Mouse (Mus musculus): ENCODE results near the gene Abl2.

The Abl2 gene

DNA sequence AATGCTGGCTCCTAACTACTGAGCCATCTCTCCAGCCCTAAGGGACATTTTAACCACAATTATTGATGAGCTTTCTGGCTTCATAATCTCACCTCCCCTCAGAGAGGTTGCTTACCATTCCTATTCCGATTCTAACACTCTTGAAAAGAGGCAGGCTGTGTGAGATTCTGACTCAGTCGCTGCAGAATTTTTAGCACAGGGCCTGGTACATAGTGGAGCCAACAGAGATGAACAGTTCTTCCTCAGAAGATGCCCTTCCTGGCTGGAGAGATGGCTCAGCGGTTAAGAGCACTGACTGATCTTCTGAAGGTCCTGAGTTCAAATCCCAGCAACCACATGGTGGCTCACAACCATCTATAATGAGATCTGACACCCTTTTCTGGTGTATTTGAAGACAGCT lies 113.3 kb downstream of the Abl2 start:
- DNase-seq (ENCODE audit: low spot score): no peak

DNA sequence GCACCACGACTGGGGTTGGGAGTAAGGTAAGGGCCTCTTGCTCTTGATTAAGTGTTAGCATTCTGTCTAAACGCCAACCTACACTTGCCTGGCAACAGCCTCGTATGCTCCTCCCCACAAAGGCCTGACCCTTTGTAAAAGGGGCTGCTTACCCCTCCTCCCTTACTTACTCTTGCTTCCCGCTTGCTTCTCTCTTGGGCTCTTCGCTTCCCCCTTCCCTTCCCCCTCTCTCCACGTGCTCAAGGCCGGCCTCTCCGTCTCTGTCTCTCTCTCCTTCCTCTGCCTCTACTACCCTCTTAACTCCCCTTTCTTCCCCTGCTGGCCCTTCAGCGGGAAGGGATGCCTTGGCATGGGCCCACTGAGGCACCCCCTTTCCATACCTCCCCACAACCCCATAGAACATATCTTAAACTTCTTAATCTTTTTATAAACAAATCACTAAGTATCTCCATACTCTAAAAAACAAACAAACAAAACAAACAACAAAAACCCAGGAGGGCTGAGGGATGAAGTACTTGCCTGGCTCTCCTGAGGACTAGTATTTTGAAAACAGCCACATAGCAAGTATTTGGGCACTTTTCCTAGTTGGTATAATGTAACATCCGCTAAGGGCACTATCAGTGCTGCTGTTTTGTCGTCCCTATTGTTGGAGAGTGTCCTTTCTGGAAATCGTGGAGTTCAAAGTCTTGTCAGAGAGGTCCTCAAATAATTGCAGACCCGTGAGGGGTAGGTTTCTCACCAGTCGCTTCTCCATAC lies 114.3 kb downstream of the Abl2 start:
- DNase-seq (ENCODE audit: low spot score): no peak

DNA sequence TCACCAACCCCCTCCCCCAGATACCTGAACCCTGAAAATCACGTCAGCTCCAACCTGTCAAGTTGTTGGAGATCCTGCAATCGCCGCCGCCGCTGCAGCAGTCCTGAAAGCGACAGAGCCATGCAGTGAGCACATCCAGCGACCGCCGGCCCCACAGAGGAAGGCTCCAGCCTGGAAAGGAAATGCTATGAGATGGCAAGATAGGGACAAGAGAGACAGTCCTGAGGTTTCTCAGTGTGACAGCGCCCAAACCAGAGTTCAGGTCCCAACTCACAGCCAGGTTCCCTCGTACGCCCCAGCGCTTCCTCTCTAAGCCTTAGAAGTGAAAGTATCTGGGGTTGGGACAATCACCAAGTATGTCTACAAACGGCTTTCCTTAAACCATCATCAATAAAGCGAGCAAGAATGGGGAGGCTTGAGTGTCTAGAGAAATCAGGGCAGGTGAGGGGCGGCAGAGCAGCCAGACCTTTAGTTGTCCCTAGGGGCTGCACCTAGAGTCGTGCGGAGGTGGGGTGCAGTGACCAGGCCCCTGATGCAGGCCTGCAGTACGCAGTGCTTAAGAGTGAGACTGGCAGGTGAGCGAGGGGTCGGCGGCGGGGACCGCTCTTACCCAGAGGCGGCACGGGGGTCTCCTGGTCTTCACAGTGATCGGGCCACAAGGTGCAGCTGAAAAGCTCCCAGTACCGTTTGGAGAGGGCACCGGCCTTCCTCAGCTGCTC lies 115.0 kb downstream of the Abl2 start:
- no peak for DNase-seq (ENCODE audit: low spot score)

DNA sequence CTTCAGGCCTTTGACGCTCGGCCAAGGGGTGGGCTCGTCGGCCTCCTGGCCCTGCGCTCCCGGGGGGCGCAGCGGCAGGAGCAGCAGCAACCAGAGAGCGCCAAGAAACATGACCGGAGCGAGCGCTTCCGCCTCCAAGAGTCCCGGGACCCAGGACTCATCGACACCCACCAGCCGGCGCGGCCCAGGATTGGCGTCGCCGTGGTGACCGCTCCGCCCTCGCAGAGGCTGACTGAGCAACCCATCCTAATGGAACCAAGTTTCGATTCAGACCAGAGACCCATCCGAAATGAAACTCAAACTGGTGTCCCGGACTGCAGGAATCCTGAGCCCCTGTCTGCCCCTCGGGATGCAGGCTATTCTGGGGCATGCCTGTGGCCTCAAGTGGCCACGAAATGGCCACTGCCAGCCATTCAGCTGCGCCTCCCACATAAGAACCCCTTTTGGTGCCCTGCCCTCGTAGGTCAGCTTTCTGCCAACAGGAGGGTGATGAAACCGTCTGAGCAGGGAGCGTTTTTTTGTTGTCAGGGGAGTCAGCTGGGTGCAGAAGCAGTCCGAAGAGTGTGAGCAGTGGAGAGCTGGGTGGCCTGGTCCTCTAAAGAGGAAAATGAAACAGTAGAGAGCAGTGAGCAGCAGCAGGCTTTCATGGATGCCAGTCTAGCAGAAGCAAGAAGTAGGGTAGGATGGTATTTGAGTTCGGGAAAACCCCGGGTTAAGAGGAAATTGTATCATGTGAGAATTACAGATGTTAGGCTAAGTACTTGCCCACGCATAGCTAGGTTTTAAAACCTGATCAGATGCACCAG lies 115.8 kb downstream of the Abl2 start, which contains the start of gene Tor3a:
Gene Tor3a, minus strand, starts transcription at position 162 of the 806 bp plus-strand sequence.
- DNase-seq (ENCODE audit: low spot score): peak; percentile 70

DNA sequence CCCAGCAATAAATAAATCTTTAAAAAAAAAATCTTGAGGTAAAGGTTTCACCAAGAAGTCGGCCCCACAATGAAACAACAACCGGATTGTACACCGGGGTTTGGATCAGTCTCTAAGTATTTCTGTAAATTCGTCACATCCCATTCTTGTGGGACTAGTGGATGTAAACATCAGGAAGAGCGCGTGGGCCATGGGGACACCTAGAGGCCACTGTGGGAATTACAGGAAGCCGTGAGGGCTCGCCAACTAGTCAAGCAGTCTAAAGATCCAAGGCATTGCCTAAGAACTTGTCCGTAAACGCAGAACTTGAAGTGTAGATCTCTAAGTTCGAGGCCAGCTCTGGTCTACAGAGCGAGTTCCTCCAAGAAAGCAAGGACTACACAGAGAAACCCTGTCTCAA lies 117.6 kb downstream of the Abl2 start:
- DNase-seq (ENCODE audit: low spot score): no peak

DNA sequence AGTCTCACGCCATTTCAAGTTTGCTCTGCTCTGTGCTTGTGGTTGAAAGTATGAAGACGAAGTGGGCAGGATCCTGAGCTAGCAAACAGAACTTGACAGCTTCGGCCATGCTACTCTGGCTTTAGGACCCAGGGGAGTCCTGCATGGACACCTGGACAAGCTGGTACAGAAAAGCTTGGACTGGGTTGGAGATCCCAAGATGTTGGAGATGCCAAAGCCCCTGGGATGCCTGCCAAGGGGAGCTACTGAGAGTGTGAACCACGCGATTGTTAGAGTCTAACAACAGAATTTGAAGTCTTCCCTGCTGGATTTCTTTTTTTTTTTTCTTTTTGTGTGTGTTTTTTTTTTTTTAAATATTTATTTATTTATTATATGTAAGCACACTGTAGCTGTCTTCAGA lies 118.0 kb downstream of the Abl2 start:
- DNase-seq (ENCODE audit: low spot score): no peak

DNA sequence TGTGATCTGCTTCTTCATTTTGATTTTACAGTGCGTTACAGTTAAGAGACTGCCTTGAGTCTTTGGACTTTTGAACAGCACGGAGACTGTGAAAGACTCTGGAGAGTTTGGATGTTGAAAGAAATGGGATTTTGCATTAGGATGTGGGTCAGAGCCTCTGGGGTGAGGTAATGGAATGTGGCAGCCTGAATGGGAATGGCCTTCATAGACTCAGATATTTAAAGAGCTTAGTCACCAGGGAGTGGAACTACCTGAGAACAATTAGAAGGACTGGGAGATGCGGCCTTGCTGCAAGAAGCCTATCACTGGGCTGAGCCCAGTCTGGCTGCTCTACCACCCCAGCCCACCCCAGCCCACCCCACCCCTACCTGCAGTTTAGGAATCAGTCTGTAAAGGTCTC lies 118.6 kb downstream of the Abl2 start:
- no peak for DNase-seq (ENCODE audit: low spot score)

DNA sequence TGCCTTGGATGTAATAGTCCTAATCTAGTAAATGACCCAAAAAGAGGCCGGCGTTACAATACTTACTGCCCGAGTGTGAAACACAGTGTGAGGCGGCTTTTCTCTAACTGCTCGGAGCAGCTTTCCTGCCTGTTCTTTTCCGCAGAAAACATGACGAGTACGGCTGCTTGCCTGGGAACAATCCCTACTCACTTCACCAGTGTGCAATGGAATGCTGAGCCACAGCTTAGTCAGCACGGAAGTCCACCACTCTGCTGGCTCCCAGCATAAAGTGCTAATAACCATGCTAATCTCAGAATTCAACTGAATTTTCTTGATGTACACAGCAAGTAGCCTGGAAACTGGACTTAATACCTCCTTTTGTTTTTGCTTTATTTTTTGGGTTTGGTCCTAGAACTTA lies 121.0 kb downstream of the Abl2 start:
- no peak for DNase-seq (ENCODE audit: low spot score)

DNA sequence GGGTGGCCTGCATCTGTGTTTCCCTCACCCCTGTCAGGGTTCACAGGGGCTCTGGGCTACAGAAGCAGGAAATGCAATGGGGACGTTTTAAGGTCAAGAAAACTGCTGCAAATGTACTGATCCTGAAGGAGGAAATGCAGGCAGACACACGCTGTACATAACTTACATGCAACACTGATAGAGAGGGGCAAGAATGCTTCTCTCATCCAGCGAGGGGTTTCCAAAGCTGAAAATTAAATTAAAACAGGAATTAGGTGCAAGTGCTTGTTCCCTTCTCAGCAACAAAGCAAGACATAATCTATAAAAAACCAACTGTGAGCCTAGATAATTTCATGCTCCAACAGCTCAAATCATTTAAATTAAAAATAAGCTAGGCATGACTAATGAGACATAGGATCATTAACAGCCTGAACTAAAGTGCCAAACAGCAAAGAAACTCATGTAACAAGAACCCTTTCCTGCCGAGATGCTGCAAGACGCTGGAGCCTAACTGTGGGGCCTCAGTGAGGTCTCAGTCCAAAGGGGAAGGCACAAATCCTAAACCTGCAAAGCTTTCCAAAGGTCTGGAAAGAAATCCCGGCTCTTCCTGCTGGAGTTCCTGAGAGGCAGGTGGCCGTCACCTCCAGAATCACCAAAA lies 127.6 kb downstream of the Abl2 start:
- no peak for DNase-seq (ENCODE audit: low spot score)

All from ovary, postnatal 14 days (tissue).